Mouse (Mus musculus): Measurements from ENCODE around the gene Rpl18.

The Rpl18 gene

GRCm38 (mm10) chr7:45715090-45715708, at the start of gene Rpl18:
Rpl18 (plus strand) TSS chr7:45715457.
- DNase-seq: peak; percentile 97

- no peak for DNase-seq
Observed at GRCm38 (mm10) chr7:45666161-45666560, 49.1 kb upstream of the Rpl18 start, which contains the start of gene Fut2. Fut2 (minus strand) TSS chr7:45666394.

GRCm38 (mm10) chr7:45667761-45668160, 47.5 kb upstream of the Rpl18 start:
- DNase-seq: no peak

- DNase-seq: no peak
Observed at GRCm38 (mm10) chr7:45668921-45669320, 46.3 kb upstream of the Rpl18 start.

GRCm38 (mm10) chr7:45677627-45678295, 37.5 kb upstream of the Rpl18 start:
- no peak for DNase-seq

- no peak for DNase-seq
Observed at GRCm38 (mm10) chr7:45678513-45678912, 36.7 kb upstream of the Rpl18 start.

GRCm38 (mm10) chr7:45679966-45680621, 35.2 kb upstream of the Rpl18 start:
- no peak for DNase-seq

- DNase-seq: no peak
Observed at GRCm38 (mm10) chr7:45681046-45681736, 34.1 kb upstream of the Rpl18 start.

- peak; percentile 87 for DNase-seq
Observed at GRCm38 (mm10) chr7:45682144-45683126, 32.8 kb upstream of the Rpl18 start.

GRCm38 (mm10) chr7:45683396-45684050, 31.7 kb upstream of the Rpl18 start, which contains the start of gene Ntn5:
Ntn5 (plus strand) TSS chr7:45684022.
- no peak for DNase-seq

GRCm38 (mm10) chr7:45685811-45686210, 29.4 kb upstream of the Rpl18 start:
- no peak for DNase-seq

GRCm38 (mm10) chr7:45686841-45687240, 28.4 kb upstream of the Rpl18 start:
- no peak for DNase-seq

- DNase-seq: no peak
Observed at GRCm38 (mm10) chr7:45689099-45689498, 26.2 kb upstream of the Rpl18 start.

- no peak for DNase-seq
Observed at GRCm38 (mm10) chr7:45689800-45690199, 25.5 kb upstream of the Rpl18 start.

GRCm38 (mm10) chr7:45692364-45692763, 22.9 kb upstream of the Rpl18 start:
- no peak for DNase-seq

- no peak for DNase-seq
Observed at GRCm38 (mm10) chr7:45693921-45694591, 21.2 kb upstream of the Rpl18 start, which contains the start of gene Sec1. Sec1 (minus strand) TSS chr7:45694402.

GRCm38 (mm10) chr7:45695098-45695497, 20.2 kb upstream of the Rpl18 start:
- no peak for DNase-seq

- DNase-seq: no peak
Observed at GRCm38 (mm10) chr7:45697894-45698293, 17.4 kb upstream of the Rpl18 start.

GRCm38 (mm10) chr7:45699523-45700141, 15.6 kb upstream of the Rpl18 start, which contains the start of gene Car11:
Car11 (plus strand) TSS chr7:45699843.
- no peak for DNase-seq

- DNase-seq: peak; percentile 84
Observed at GRCm38 (mm10) chr7:45700301-45701015, 14.8 kb upstream of the Rpl18 start.

Data from kidney, adult 18-20 months (tissue).